Mouse (Mus musculus) E14TG2a.4 (cell line): ENCODE measurements around the gene Trim25.

Experiments
- CTCF ChIP-seq: conservative IDR thresholded peaks from 2 replicates; pipeline ENCODE4 v1.5.1; 2014; ENCODE audit warnings: low read length
- POU5F1 ChIP-seq: IDR thresholded peaks from 2 replicates; pipeline ENCODE4 v1.6.1; 2014; ENCODE audit warnings: low read length, borderline replicate concordance

GRCm38 (mm10) chr11:88976320-88976719 is 22.9 kb upstream of the Trim25 start:
- TF ChIP-seq CTCF (peak; percentile 94), POU5F1 (no peak)
